8 mouse cellular contexts compared by ENCODE assay signal in the genomic region with DNA sequence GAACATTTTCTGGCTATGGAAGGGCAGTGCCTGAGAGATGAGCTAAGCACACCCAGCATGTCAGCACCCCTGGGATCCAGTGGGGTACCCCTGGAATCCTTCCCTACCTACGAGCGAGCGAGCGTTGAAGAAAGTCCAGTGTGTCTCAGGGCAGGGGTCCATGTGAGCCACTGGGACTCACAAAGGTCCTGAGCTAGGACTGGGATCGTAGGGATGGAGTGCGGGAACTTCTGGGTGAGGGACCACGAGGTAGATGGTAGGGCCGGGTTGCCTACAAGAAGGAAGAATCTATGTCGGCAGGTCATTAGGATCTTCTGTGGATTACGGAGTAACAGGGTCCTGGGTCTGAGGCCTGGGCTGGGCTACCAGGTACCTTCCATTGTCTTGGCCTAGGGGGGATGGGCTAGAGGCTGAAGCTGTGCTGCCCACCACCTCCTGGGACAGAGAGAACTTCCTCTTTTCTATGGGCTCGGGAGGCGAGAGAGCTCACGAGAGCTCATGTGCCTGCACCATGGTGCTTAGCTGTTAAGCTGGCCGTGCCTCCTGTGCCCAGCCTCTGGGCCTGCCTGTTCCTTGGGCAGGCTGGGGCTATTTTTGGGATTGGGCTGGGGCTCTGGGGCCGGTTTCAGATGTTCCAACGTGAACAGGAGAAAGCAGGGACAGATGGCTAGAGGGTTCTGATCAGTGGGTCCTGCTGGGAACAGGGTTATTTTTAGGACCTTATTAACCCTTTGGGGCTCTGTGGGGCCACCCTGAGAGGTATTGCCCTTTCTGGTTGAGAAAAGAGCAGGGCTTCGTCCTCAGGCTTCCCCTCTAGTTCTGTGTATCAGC. TPM values are rescaled to one million over a fixed set of nuclear protein-coding genes. Genes with fewer than 3 reads are reported as not detected.
DNase-seq lines count a peak whose midpoint lies in the region; ATAC-seq lines count a peak whose summit lies in the region.

No protein-coding gene starts in this region.

- peaks cover 96% of the 10 kb centered on the region for H3K4me1 ChIP-seq in hindbrain, embryonic 10.5 days (replicated peaks)
- H3K4me1 ChIP-seq in hindbrain, embryonic 11.5 days (replicated peaks; ENCODE audit: control insufficient read depth, insufficient read depth, low read length) = peaks cover 44% of the 10 kb centered on the region

- no peak overlapping the region for H3K9ac ChIP-seq in hindbrain, embryonic 11.5 days (ENCODE audit: low read depth, low read length)

- 0 out of 2 replicates have a peak, but pooled peaks cover 2% of the 10 kb centered on the region for H3K36me3 ChIP-seq in hindbrain, embryonic 10.5 days
- H3K36me3 ChIP-seq in hindbrain, embryonic 11.5 days (ENCODE audit: control insufficient read depth, insufficient read depth, low read length) = no peaks in the 10 kb centered on the region

- no peak overlapping the region for H3K4me3 ChIP-seq in hindbrain, embryonic 10.5 days
- no peak overlapping the region for H3K4me3 ChIP-seq in hindbrain, embryonic 11.5 days (ENCODE audit: low read depth, low read length)

- H3K9me3 ChIP-seq in hindbrain, embryonic 10.5 days = no peaks in the 10 kb centered on the region
- no peaks in the 10 kb centered on the region for H3K9me3 ChIP-seq in hindbrain, embryonic 11.5 days (ENCODE audit: control insufficient read depth, low read length)

- WGBS in hindbrain, embryonic 10.5 days = 57% methylated on average over 17 of the region's 17 CpGs
- 64% methylated on average over 17 of the region's 17 CpGs for WGBS in hindbrain, embryonic 11.5 days

- H3K4me2 ChIP-seq in hindbrain, embryonic 11.5 days (replicated peaks; ENCODE audit: low read depth, low read length) = no peak overlapping the region

- intact Hi-C loops in heart, postnatal 14 days (cut with DNase I) = no loop called here

- DNase-seq in hindbrain, embryonic 10.5 days (ENCODE audit: low spot score) = no peak
- no peak for DNase-seq in hindbrain, embryonic 11.5 days (ENCODE audit: low spot score)
- DNase-seq in 416B (ENCODE audit: low read depth) = peak; percentile 75
- peak; percentile 44 to 63 for DNase-seq in heart, postnatal 14 days
- no peak for DNase-seq in embryo, embryonic 10.5 days (ENCODE audit: low spot score)
- DNase-seq in Muller cell, postnatal 12 days (ENCODE audit: inconsistent ontology term) = no peak

- H3K27me3 ChIP-seq in hindbrain, embryonic 10.5 days (ENCODE audit: insufficient read depth, poor library complexity, severe bottlenecking) = peaks cover 11% of the 10 kb centered on the region; the same call in 1 of the 2 replicates
- no peaks in the 10 kb centered on the region; the same call in 1 of the 2 replicates for H3K27me3 ChIP-seq in hindbrain, embryonic 11.5 days (ENCODE audit: control insufficient read depth, insufficient read depth, low read length)

- ATAC-seq in hindbrain, embryonic 11.5 days (ENCODE audit: low FRiP score) = no peak
- ATAC-seq in common myeloid progenitor, adult 5-6 weeks (replicated peaks; ENCODE audit: low read depth, poor library complexity, severe bottlenecking) = peak; percentile 57
- ATAC-seq in megakaryocyte progenitor cell, adult 5-6 weeks (replicated peaks; ENCODE audit: poor library complexity) = peak; percentile 59

- H3K27ac ChIP-seq in hindbrain, embryonic 10.5 days = peak overlapping the region; percentile 69
- no peak overlapping the region for H3K27ac ChIP-seq in hindbrain, embryonic 11.5 days (ENCODE audit: low read depth, low read length)

RNA-seq across cellular contexts. Expression of a gene that starts 10.2 kb away (rescaled TPM):
- polyA plus RNA-seq in hindbrain, embryonic 10.5 days (2016; fragmentation: Nextera tagmentation; extraction: Ambion mirVana) = 4.6 and 7.3 TPM in 2 replicates
- polyA plus RNA-seq in hindbrain, embryonic 11.5 days (2014; fragmentation: Nextera tagmentation; extraction: Ambion mirVana) = 8.6 and 10.1 TPM in 2 replicates
- 3.1 and 5.7 TPM in 2 replicates for total RNA-seq in common myeloid progenitor, adult 5-6 weeks (2017)
- 10 to 100 TPM; 57.9 to 64.9 TPM for total RNA-seq in heart, postnatal 14 days (2021)
- total RNA-seq in megakaryocyte progenitor cell, adult 5-6 weeks (2015) = 4.3 and 4.5 TPM in 2 replicates
- 1.6 and 1.8 TPM in 2 replicates for total RNA-seq in megakaryocyte progenitor cell, adult 5-6 weeks (2017)

RNA-seq across cellular contexts. Expression of a gene that starts 38.1 kb away (rescaled TPM):
- polyA plus RNA-seq in hindbrain, embryonic 10.5 days (2016; fragmentation: Nextera tagmentation; extraction: Ambion mirVana) = 0.14 TPM in 1 of 2 replicates, not detected in the other
- 0.83 TPM in 1 of 2 replicates, not detected in the other for polyA plus RNA-seq in hindbrain, embryonic 11.5 days (2014; fragmentation: Nextera tagmentation; extraction: Ambion mirVana)
- total RNA-seq in common myeloid progenitor, adult 5-6 weeks (2017) = not detected in 2 replicates
- not detected for total RNA-seq in heart, postnatal 14 days (2021)
- not detected in 2 replicates for total RNA-seq in megakaryocyte progenitor cell, adult 5-6 weeks (2015)
- total RNA-seq in megakaryocyte progenitor cell, adult 5-6 weeks (2017) = not detected in 2 replicates

RNA-seq across cellular contexts. Expression of a gene that starts 51.9 kb away (rescaled TPM):
- polyA plus RNA-seq in hindbrain, embryonic 10.5 days (2016; fragmentation: Nextera tagmentation; extraction: Ambion mirVana) = not detected in 2 replicates
- polyA plus RNA-seq in hindbrain, embryonic 11.5 days (2014; fragmentation: Nextera tagmentation; extraction: Ambion mirVana) = not detected in 2 replicates
- not detected in 2 replicates for total RNA-seq in common myeloid progenitor, adult 5-6 weeks (2017)
- not detected for total RNA-seq in heart, postnatal 14 days (2021)
- total RNA-seq in megakaryocyte progenitor cell, adult 5-6 weeks (2015) = not detected in 2 replicates
- not detected in 2 replicates for total RNA-seq in megakaryocyte progenitor cell, adult 5-6 weeks (2017)

Comparison
In these comparisons a context has a peak if more than half of its experiments do, and no peak if none do; other contexts are left out.
1. DNase-seq: peak in 416B (single experiment) and heart, postnatal 14 days (2 of 2); none in hindbrain, embryonic 10.5 days (single experiment), hindbrain, embryonic 11.5 days (single experiment), embryo, embryonic 10.5 days (single experiment) and Muller cell, postnatal 12 days (single experiment).